Mouse (Mus musculus): ENCODE data around the gene Rhox4g.
"Not testable (repeated sequence)": the region's sequence is repeated elsewhere in the genome, so short reads cannot be mapped to it uniquely, and the experiment has no call there.

DNA sequence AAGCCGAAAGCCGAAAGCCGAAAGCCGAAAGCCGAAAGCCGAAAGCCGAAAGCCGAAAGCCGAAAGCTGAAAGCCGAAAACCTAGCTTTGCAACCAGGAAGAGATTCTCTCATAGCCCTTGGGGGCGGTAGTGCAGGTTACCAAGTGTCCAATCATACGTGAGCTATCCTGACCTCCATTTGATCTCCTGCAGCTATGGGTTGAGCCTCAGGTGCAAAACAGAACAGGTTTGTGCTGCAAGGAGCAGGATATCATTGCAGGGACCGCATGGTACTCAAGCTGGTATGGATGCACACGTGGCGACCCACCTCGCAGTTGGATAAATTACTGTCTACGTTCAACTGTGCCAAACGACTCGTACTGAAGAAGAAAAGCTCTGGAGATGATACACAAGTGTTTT lies 43.5 kb downstream of the Rhox4g start, which contains the start of gene Rhox4f:
- not testable (repeated sequence) for TF ChIP-seq CTCF, EP300 (IDR thresholded peaks at IDR 0.05; ENCODE audit: low read depth)

All from liver, embryonic 14.5 days (tissue).